Mouse (Mus musculus): ENCODE measurements around the gene Amh. TPM values are rescaled to one million over a fixed set of nuclear protein-coding genes. Genes with fewer than 3 reads are reported as not detected.

The Amh gene
- polyA plus RNA-seq (2015; fragmentation: Nextera tagmentation; extraction: Ambion mirVana), result 0.22 TPM in 1 of 2 replicates, not detected in the other

- no peak within 1 kb of the TSS for H3K4me3 ChIP-seq
- H3K4me1 ChIP-seq (replicated peaks), result peaks cover 50% of the 10 kb centered on the region
- ATAC-seq (ENCODE audit: low FRiP score), result no peak
These were observed at the start of gene Amh for GRCm38 (mm10) chr10:80804916-80805315. Gene Amh (plus strand): TSS chr10:80805243.

DNA sequence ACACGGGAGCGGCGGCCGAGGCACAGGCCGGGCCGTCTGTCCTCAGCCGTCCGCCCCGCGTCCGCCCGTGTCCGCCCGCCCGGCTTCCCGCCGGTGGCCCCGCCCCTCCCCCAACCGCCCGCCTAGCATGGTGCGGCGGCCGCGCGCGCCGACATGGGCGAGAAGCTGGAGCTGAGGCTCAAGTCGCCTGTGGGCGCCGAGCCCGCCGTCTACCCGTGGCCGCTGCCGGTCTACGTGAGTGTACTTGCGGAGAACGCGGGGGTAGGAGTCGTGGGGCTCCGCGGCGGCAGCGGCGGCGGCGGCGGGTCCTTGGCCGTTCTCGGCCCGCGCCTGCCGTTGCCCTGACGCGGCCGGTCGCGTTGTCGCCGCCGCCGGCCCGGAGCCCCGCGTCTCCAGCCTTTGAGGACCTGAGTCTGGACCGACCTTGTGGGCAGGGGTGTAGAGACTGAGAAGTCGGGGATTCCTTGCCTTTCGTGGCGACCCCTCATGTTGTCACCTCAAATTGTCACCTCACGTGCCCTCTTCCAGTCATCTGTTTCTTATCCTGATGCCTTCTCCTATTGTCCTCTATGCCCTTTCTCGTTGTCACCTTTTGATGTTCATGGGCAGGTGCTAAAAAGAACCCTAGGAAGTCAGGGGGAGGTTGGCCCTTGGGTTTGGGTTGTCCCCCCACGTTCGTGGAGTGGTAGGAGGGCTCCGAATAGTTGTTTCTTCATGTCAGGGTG, 49.6 kb upstream of the Amh start:
- H3K27ac ChIP-seq, result peak overlapping the region; percentile 89
- WGBS, result under 1% methylated on average over 67 of the region's 75 CpGs
- peak overlapping the region; percentile 98 for H3K9ac ChIP-seq
- H3K27me3 ChIP-seq, result no peaks in the 10 kb centered on the region
- peak overlapping the region; percentile 94 for H3K4me3 ChIP-seq
- peak overlapping the region; percentile 98 for H3K4me2 ChIP-seq
- no peaks in the 10 kb centered on the region for H3K9me3 ChIP-seq
- no peak for ATAC-seq (ENCODE audit: low FRiP score)
- H3K4me1 ChIP-seq (replicated peaks), result peaks cover 68% of the 10 kb centered on the region
- no peaks in the 10 kb centered on the region for H3K36me3 ChIP-seq

More at GRCm38 (mm10) chr10:80804916-80805315, at the start of gene Amh:
- no peak within 1 kb of the TSS for H3K27ac ChIP-seq
- 74% methylated on average over 6 of the region's 6 CpGs for WGBS
- H3K9me3 ChIP-seq, result no peaks in the 10 kb centered on the region
- peaks cover 46% of the 10 kb centered on the region for H3K36me3 ChIP-seq
- H3K4me2 ChIP-seq, result peak within 1 kb of the TSS; percentile 95; the same call in 1 of the 2 replicates
- H3K9ac ChIP-seq, result peak within 1 kb of the TSS; percentile 82; the same call in 1 of the 2 replicates
- peaks cover 40% of the 10 kb centered on the region for H3K27me3 ChIP-seq

GRCm38 (mm10) chr10:80756099-80756498, 48.9 kb upstream of the Amh start:
- peak overlapping the region; percentile 94 for H3K4me3 ChIP-seq
- H3K27me3 ChIP-seq, result no peaks in the 10 kb centered on the region
- H3K36me3 ChIP-seq, result no peaks in the 10 kb centered on the region
- peak overlapping the region; percentile 98 for H3K4me2 ChIP-seq
- ATAC-seq (ENCODE audit: low FRiP score), result no peak
- H3K9me3 ChIP-seq, result no peaks in the 10 kb centered on the region
- H3K27ac ChIP-seq, result no peak overlapping the region
- peak overlapping the region; percentile 98 for H3K9ac ChIP-seq
- WGBS, result 39% methylated on average over 3 of the region's 3 CpGs
- peaks cover 75% of the 10 kb centered on the region for H3K4me1 ChIP-seq (replicated peaks)

GRCm38 (mm10) chr10:80756509-80756908, 48.5 kb upstream of the Amh start:
- Histone ChIP-seq H3K27me3 (no peaks in the 10 kb centered on the region), H3K9me3 (no peaks in the 10 kb centered on the region), H3K36me3 (no peaks in the 10 kb centered on the region), H3K4me1 (replicated peaks) (peaks cover 75% of the 10 kb centered on the region), H3K9ac (peak overlapping the region; percentile 98), H3K4me2 (peak overlapping the region; percentile 98), H3K4me3 (peak overlapping the region; percentile 94), H3K27ac (no peak overlapping the region)
- no peak for ATAC-seq (ENCODE audit: low FRiP score)
- WGBS, result 69% methylated on average over 2 of the region's 2 CpGs

DNA sequence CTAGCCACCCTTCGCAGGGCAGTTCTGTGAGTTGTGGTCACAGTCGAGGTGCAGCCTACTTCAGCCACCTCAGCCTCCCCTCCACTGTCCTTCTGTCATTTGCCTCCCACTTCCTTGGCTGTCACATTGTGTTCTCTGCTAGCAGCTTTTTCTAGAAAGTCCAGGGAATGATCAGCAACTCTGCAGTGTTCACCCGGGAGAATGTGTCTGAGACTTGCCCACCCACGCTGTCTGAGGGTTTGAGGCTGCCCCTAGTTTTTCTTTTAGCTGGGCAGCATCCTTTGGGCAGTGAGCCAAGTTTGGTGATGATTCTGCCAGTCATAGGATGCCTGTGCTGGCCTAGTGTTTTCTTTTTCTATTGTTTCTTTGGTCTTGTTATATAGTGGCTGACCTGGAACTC, 48.1 kb upstream of the Amh start:
- H3K36me3 ChIP-seq, result no peaks in the 10 kb centered on the region
- no peak for ATAC-seq (ENCODE audit: low FRiP score)
- peak overlapping the region; percentile 94 for H3K4me3 ChIP-seq
- H3K27me3 ChIP-seq, result no peaks in the 10 kb centered on the region
- H3K9ac ChIP-seq, result peak overlapping the region; percentile 98
- H3K4me1 ChIP-seq (replicated peaks), result peaks cover 74% of the 10 kb centered on the region
- H3K27ac ChIP-seq, result no peak overlapping the region
- H3K9me3 ChIP-seq, result no peaks in the 10 kb centered on the region
- 76% methylated on average over 4 of the region's 4 CpGs for WGBS
- peak overlapping the region; percentile 98 for H3K4me2 ChIP-seq

- H3K27ac ChIP-seq, result peak overlapping the region; percentile 49
- H3K4me2 ChIP-seq, result peak overlapping the region; percentile 98; the same call in 1 of the 2 replicates
These were observed 47.3 kb upstream of the Amh start for GRCm38 (mm10) chr10:80757717-80758116.

DNA sequence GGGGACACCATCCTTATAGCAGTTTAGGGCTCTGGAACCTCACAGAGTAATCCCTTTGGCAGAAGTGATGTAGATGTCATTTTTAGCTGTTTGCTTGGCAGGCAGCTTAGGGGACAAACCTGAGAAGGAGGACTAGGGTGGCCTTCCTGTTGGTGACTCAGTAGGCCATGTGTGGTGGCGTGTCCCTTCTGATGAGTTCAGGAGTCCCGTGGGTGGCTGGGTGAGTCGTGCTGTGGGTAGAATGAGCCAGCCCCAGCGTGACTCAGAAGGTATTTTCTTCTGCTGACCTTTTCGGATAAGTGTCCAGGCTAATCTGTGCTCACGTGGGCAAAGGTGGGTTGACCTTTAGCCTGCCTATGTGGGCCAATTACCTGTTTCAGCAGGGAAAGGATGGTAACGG, 46.4 kb upstream of the Amh start:
- no peak overlapping the region for H3K4me3 ChIP-seq
- H3K4me1 ChIP-seq (replicated peaks), result peaks cover 75% of the 10 kb centered on the region
- no peaks in the 10 kb centered on the region for H3K9me3 ChIP-seq
- H3K27me3 ChIP-seq, result no peaks in the 10 kb centered on the region
- WGBS, result 89% methylated on average over 7 of the region's 7 CpGs
- H3K27ac ChIP-seq, result no peak overlapping the region
- peak overlapping the region; percentile 98 for H3K9ac ChIP-seq
- ATAC-seq (ENCODE audit: low FRiP score), result no peak
- H3K4me2 ChIP-seq, result no peak overlapping the region
- no peaks in the 10 kb centered on the region for H3K36me3 ChIP-seq

More at GRCm38 (mm10) chr10:80757717-80758116, 47.3 kb upstream of the Amh start:
- Histone ChIP-seq H3K9ac (peak overlapping the region; percentile 98), H3K4me1 (replicated peaks) (peaks cover 71% of the 10 kb centered on the region), H3K27me3 (no peaks in the 10 kb centered on the region), H3K36me3 (no peaks in the 10 kb centered on the region), H3K4me3 (peak overlapping the region; percentile 7; the same call in 1 of the 2 replicates), H3K9me3 (no peaks in the 10 kb centered on the region)
- WGBS, result 40% methylated on average over 5 of the region's 5 CpGs
- ATAC-seq (ENCODE audit: low FRiP score), result no peak

DNA sequence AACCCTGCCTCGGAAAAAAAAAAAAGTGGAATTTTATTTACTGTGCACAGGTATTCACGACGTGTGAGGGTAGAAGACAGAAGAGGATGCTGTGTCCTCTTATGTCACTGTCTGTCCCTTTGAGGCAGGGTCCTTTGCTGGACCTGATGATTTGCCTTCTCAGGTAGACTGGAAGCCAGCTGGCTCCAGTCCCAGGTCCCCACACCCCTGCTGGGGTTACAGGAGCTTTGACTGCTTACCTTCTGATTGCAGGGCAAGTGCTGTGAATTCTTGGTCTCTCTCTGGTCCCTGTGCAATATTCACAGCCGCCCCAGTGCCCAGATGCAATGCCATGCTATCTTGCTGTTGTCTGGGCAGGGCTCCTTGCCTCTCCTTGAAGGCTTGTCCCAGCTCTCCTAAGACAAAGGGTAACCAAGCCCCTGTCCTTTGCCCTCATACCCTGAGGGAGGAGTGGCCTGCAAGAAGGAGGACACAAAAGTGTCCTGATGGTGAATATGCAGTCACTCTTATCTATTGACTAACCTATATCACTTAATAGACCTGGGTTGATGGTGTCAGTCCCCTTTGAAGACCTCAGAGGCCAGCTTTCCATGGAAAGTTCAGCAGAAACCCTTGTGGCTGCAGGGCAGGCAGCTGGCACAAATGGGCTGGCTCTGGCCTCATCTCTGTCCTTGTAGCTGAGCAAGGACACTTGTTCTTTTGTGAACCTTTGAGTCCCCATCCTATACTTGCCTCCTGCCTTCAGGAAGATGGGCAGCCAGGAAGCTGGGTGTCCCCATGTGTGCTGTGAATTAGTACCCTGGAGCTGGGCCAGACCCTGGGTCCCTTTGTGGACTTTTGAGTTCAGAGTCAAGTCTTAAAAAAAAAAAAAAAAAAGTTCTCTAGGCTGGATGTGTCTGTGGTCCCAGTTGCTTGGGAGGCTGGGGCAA, 44.2 kb upstream of the Amh start:
- H3K4me1 ChIP-seq (replicated peaks), result peaks cover 66% of the 10 kb centered on the region
- WGBS, result 88% methylated on average over 4 of the region's 4 CpGs

DNA sequence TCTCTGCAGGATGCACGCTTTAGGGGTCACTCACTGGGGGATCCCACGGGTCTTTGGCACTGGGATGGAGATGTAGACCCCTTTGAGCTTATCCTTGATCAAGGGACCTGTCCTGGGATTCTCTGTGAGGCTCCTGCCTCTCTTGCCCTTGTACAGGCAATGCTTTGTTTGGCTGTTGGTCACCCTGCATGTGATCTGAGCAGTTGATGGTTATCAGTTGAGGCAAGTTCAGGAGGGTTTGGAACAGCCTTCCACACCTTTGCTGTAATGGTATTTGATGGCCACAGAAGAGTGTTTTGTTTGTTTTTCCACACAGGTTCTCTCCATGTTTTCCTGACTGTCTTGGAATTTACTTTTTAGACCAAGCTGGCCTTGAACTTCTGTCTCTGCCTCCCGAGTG, 43.2 kb upstream of the Amh start:
- Histone ChIP-seq H3K4me1 (replicated peaks) (peaks cover 57% of the 10 kb centered on the region), H3K27ac (no peak overlapping the region), H3K27me3 (no peaks in the 10 kb centered on the region), H3K36me3 (peaks cover 20% of the 10 kb centered on the region), H3K4me3 (no peak overlapping the region), H3K9me3 (no peaks in the 10 kb centered on the region), H3K4me2 (no peak overlapping the region), H3K9ac (no peak overlapping the region)
- 68% methylated on average over 3 of the region's 3 CpGs for WGBS
- no peak for ATAC-seq (ENCODE audit: low FRiP score)

More for the DNA sequence above, 44.2 kb upstream of the Amh start:
- H3K9ac ChIP-seq, result 0 out of 2 replicates have a peak overlapping the region, but pooled peaks have one; percentile 19
- no peaks in the 10 kb centered on the region for H3K9me3 ChIP-seq
- no peak overlapping the region for H3K4me2 ChIP-seq
- peaks cover 10% of the 10 kb centered on the region for H3K36me3 ChIP-seq
- H3K27ac ChIP-seq, result no peak overlapping the region
- no peak overlapping the region for H3K4me3 ChIP-seq
- ATAC-seq (ENCODE audit: low FRiP score), result no peak
- no peaks in the 10 kb centered on the region for H3K27me3 ChIP-seq

GRCm38 (mm10) chr10:80763502-80763901, 41.5 kb upstream of the Amh start:
- H3K4me1 ChIP-seq (replicated peaks), result peaks cover 40% of the 10 kb centered on the region
- peaks cover 35% of the 10 kb centered on the region for H3K36me3 ChIP-seq
- no peaks in the 10 kb centered on the region for H3K27me3 ChIP-seq
- H3K4me3 ChIP-seq, result no peak overlapping the region
- H3K4me2 ChIP-seq, result no peak overlapping the region
- no peak overlapping the region for H3K27ac ChIP-seq
- no peak overlapping the region for H3K9ac ChIP-seq
- H3K9me3 ChIP-seq, result no peaks in the 10 kb centered on the region
- WGBS, result 95% methylated on average over 2 of the region's 2 CpGs
- no peak for ATAC-seq (ENCODE audit: low FRiP score)

DNA sequence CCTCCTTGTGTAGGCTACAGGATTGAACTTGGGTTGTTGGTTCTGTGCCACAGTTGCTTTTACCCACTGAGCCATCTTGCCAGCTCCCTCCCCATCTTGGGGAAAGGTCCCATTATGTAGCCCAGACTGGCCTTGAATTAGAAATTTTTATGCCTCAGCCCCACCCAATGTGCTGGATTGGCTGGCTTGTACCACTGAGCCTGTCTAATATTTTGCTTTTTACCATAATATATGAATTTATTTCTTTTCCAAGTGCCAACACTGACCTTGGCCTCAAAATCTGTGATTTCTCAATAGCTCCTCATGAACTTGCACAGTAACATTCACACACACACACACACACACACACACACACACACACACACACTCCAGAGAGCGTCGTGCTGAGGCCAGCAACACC, 39.3 kb upstream of the Amh start:
- Histone ChIP-seq H3K36me3 (peaks cover 55% of the 10 kb centered on the region), H3K9me3 (no peaks in the 10 kb centered on the region), H3K27ac (no peak overlapping the region), H3K4me3 (no peak overlapping the region), H3K27me3 (no peaks in the 10 kb centered on the region), H3K4me2 (no peak overlapping the region), H3K4me1 (replicated peaks) (peaks cover 18% of the 10 kb centered on the region), H3K9ac (no peak overlapping the region)
- WGBS, result 90% methylated on average over 2 of the region's 2 CpGs
- ATAC-seq (ENCODE audit: low FRiP score), result no peak

DNA sequence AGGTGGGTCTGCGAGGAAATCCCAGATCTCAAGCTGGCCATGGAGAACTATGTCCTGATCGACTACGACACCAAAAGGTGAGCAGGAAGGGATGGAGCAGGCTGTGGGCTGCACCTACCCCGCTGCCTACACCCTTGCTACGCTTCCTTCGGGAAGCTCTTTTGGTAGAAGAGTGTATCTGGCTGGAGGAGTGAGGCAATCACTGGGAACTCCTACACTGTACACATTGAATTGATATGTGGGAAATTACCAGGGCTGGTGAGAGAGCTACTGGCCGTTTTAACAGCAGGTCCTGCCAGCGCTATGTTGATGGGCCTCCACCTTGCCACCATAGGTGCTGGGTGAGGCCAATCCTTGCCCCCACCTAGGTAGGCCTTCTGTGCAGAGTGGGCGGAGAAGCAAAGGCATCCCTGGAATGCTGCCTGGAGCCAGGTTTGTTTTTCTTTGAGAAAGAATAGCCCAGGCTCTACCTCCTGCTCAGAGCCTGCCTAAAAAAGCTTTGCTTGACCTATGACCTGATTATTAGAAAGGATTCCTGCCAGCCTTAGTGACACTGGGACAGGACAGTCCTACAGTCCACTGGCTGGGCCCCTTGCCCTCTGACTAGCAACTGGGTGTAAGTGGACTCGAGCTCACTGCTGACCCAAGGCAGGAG, 38.8 kb upstream of the Amh start:
- Histone ChIP-seq H3K36me3 (peaks cover 60% of the 10 kb centered on the region), H3K9ac (no peak overlapping the region), H3K4me1 (replicated peaks) (peaks cover 12% of the 10 kb centered on the region), H3K27ac (no peak overlapping the region), H3K27me3 (no peaks in the 10 kb centered on the region), H3K9me3 (no peaks in the 10 kb centered on the region), H3K4me2 (no peak overlapping the region), H3K4me3 (no peak overlapping the region)
- 82% methylated on average over 10 of the region's 10 CpGs for WGBS
- no peak for ATAC-seq (ENCODE audit: low FRiP score)

Data from hindbrain, embryonic 13.5 days (tissue).